Comparison of ENCODE assay signal across 19 mouse cellular contexts in genomic region chr2:180443861-180444260, GRCm38 (mm10). TPM values are rescaled to one million over a fixed set of nuclear protein-coding genes. Genes with fewer than 3 reads are reported as not detected.
DNase-seq lines count a peak whose midpoint lies in the region; ATAC-seq and TF ChIP-seq lines count a peak whose summit lies in the region.
"Had no signal": no experiment of that assay in that cellular context is flagged by ENCODE, and none has a peak within 500 bp of the region (broad histone marks: within the 10 kb centered on the region; RNA-seq: fewer than 3 reads in every experiment).

No protein-coding gene starts in this region.

- POLR2A ChIA-PET in Patski (lab: Charles Lee), result interaction anchor here (0.7 to 2.9 kb wide), 6 partner anchors 10 to 59 kb away, joined by 3 to 26 read pairs (median 4); partner anchors contain the start of gene Slco4a1

- no peak for TF ChIP-seq CTCF in Patski (IDR thresholded peaks at IDR 0.05)
- TF ChIP-seq CTCF in forebrain, postnatal 0 days (IDR thresholded peaks at IDR 0.05; ENCODE audit: low read depth), result no peak

- 65% methylated on average over 7 of the region's 7 CpGs for WGBS in forebrain, postnatal 0 days

- no peak overlapping the region for H3K4me2 ChIP-seq in forebrain, postnatal 0 days (ENCODE audit: low read depth)
- H3K4me2 ChIP-seq: embryonic facial prominence, embryonic 13.5 days; heart, embryonic 11.5 days; limb, embryonic 12.5 days; liver, embryonic 13.5 days; lung, embryonic 15.5 days had no signal

- in situ Hi-C loops in Patski (cut with MboI; ENCODE audit: low pct_unique_long_range_greater_than_20kb), result no loop called here

- H3K4me1 ChIP-seq in megakaryocyte, embryonic 14.5 days, result peaks cover 100% of the 10 kb centered on the region
- H3K4me1 ChIP-seq in forebrain, postnatal 0 days (ENCODE audit: insufficient read depth), result no peaks in the 10 kb centered on the region

- DNase-seq in A20 (ENCODE audit: low read depth, low spot score) (peak; percentile 59), Patski (ENCODE audit: low read depth, low spot score) (peak; percentile 83)
- peak; percentile 39 to 77 for DNase-seq in kidney, postnatal 25 days
- no peak for DNase-seq in adrenal gland, postnatal 10 days
- no peak for DNase-seq in retina, postnatal 1 day
- no peak for DNase-seq in forebrain, postnatal 0 days
- DNase-seq: cerebellum, adult 9-11 months; heart, postnatal 10 days; liver, embryonic 13.5 days; midbrain, embryonic 14.5 days; thymus, adult 18-20 months had no signal

- H3K4me3 ChIP-seq in megakaryocyte, embryonic 14.5 days (replicated peaks), result peak overlapping the region; percentile 69
- H3K4me3 ChIP-seq in forebrain, postnatal 0 days (ENCODE audit: low read depth, low read length), result no peak overlapping the region
- H3K4me3 ChIP-seq: embryonic facial prominence, embryonic 13.5 days; limb, embryonic 12.5 days; liver, embryonic 13.5 days; lung, embryonic 15.5 days had no signal

- H3K36me3 ChIP-seq in megakaryocyte, embryonic 14.5 days (replicated peaks; ENCODE audit: low read length), result peaks cover 22% of the 10 kb centered on the region
- H3K36me3 ChIP-seq in forebrain, postnatal 0 days (ENCODE audit: insufficient read depth), result no peaks in the 10 kb centered on the region
- H3K36me3 ChIP-seq: embryonic facial prominence, embryonic 13.5 days; limb, embryonic 12.5 days; liver, embryonic 13.5 days; lung, embryonic 15.5 days had no signal

- no peak overlapping the region for H3K9ac ChIP-seq in forebrain, postnatal 0 days
- H3K9ac ChIP-seq: embryonic facial prominence, embryonic 13.5 days; limb, embryonic 12.5 days; liver, embryonic 13.5 days; lung, embryonic 15.5 days had no signal

- no peak for ATAC-seq in megakaryocyte, adult 5-6 weeks (ENCODE audit: poor library complexity, severe bottlenecking)
- peak; percentile 33 for ATAC-seq in Patski
- ATAC-seq in forebrain, postnatal 0 days, result no peak
- ATAC-seq: forebrain, embryonic 16.5 days had no signal

- CTCF ChIA-PET in Patski (lab: Charles Lee), result interaction anchor here (1.1 to 4.3 kb wide), 7 partner anchors 8 to 135 kb away, joined by 3 to 24 read pairs (median 5); partner anchors contain the start of gene Slco4a1

- no peaks in the 10 kb centered on the region for H3K27me3 ChIP-seq in megakaryocyte, embryonic 14.5 days (replicated peaks)
- H3K27me3 ChIP-seq in Patski, result no peaks in the 10 kb centered on the region
- H3K27me3 ChIP-seq in forebrain, postnatal 0 days (ENCODE audit: insufficient read depth, low read length), result no peaks in the 10 kb centered on the region
- H3K27me3 ChIP-seq: embryonic facial prominence, embryonic 13.5 days; limb, embryonic 12.5 days; liver, embryonic 13.5 days had no signal

- no peak overlapping the region for H3K27ac ChIP-seq in forebrain, postnatal 0 days (ENCODE audit: low read depth, low read length)
- H3K27ac ChIP-seq: embryonic facial prominence, embryonic 13.5 days; limb, embryonic 12.5 days; liver, embryonic 13.5 days; lung, embryonic 15.5 days had no signal

- H3K9me3 ChIP-seq in megakaryocyte, embryonic 14.5 days, result no peaks in the 10 kb centered on the region
- H3K9me3 ChIP-seq in forebrain, postnatal 0 days (ENCODE audit: low read length), result no peaks in the 10 kb centered on the region
- H3K9me3 ChIP-seq: embryonic facial prominence, embryonic 13.5 days; limb, embryonic 12.5 days; liver, embryonic 13.5 days; lung, embryonic 15.5 days had no signal

RNA-seq across cellular contexts. Expression of gene Slco4a1, which starts 12.2 kb away (rescaled TPM):
- polyA plus RNA-seq in megakaryocyte, embryonic 14.5 days (2012; ENCODE audit: insufficient read depth, low replicate concordance), result 10.4 and 49.9 TPM in 2 replicates
- 2.6 and 2.7 TPM in 2 replicates for total RNA-seq in megakaryocyte, adult 5-6 weeks (2015)
- total RNA-seq in megakaryocyte, adult 5-6 weeks (2017), result 2.5 and 2.7 TPM in 2 replicates
- 89.8 TPM for polyA plus RNA-seq in Patski (2021)
- 1 to 10 TPM; 4.4 to 5.1 TPM for total RNA-seq in adrenal gland, postnatal 10 days (2021)
- total RNA-seq in forebrain, postnatal 0 days (2014; rRNA removed), result 1.8 TPM in 2 replicates
- polyA plus RNA-seq in forebrain, postnatal 0 days (2015; fragmentation: Nextera tagmentation; extraction: Ambion mirVana), result 1.3 and 1.6 TPM in 2 replicates
- polyA plus RNA-seq: heart, embryonic 11.5 days had no signal

RNA-seq across cellular contexts. Expression of gene Ntsr1, which starts 55.9 kb away (rescaled TPM):
- not detected in 2 replicates for polyA plus RNA-seq in megakaryocyte, embryonic 14.5 days (2012; ENCODE audit: insufficient read depth, low replicate concordance)
- not detected in 2 replicates for total RNA-seq in megakaryocyte, adult 5-6 weeks (2015)
- not detected in 2 replicates for total RNA-seq in megakaryocyte, adult 5-6 weeks (2017)
- polyA plus RNA-seq in Patski (2021), result not detected
- under 1 TPM in 1 of 2 experiments, not detected in 1; 0.06 TPM for total RNA-seq in adrenal gland, postnatal 10 days (2021)
- total RNA-seq in forebrain, postnatal 0 days (2014; rRNA removed), result 19.8 and 35.8 TPM in 2 replicates
- polyA plus RNA-seq in forebrain, postnatal 0 days (2015; fragmentation: Nextera tagmentation; extraction: Ambion mirVana), result 13.2 and 18.1 TPM in 2 replicates
- total RNA-seq: adrenal gland, adult 18-20 months had no signal

Comparison
In these comparisons a context has a peak if more than half of its experiments do, and no peak if none do; other contexts are left out.
1. DNase-seq: peak in A20 (single experiment), Patski (single experiment) and kidney, postnatal 25 days (2 of 2); none in adrenal gland, postnatal 10 days (single experiment), retina, postnatal 1 day (single experiment) and forebrain, postnatal 0 days (single experiment).
2. RNA of gene Ntsr1, which starts 55.9 kb away (total RNA-seq): 19.8 to 35.8 TPM in forebrain, postnatal 0 days; 0.06 TPM in adrenal gland, postnatal 10 days and not detected in megakaryocyte, adult 5-6 weeks; every median in the first group is over 10 times any median in the second.